Mouse (Mus musculus): ENCODE results near the gene Mobp.

The Mobp gene

DNA sequence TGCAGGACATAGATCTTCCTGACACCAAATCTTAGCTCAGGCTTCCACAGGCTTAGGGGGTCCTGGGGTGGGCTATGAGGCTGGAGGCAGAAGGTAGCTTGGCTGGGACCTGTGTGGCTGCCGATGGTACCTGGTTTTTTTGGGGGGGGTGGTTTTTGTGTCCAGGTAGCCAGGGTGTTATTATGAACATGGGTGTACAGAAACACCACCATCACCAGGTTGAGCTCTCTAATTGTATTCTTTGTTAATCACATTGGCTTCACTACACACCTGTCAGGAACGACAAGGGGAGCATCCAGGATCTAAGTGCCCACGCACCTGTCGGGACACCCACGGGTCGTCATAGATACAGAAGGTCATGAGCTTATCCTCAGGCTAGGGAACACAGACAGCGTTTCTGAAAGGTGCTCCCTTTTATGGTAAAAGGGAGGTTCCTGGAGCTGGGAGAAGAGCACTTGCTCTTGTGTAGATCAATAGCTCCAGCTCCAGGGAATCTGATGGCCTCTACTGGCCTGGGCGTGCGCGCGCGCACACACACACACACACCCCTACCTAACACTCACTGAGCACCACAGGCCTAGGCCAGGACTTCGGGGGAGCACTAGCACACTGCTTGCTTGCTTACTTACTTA, 14.9 kb upstream of the Mobp start:
- DNase-seq (ENCODE audit: low read depth, low spot score): no peak

GRCm38 (mm10) chr9:120135454-120135853, 14.1 kb upstream of the Mobp start:
- DNase-seq (ENCODE audit: low read depth, low spot score): no peak

DNA sequence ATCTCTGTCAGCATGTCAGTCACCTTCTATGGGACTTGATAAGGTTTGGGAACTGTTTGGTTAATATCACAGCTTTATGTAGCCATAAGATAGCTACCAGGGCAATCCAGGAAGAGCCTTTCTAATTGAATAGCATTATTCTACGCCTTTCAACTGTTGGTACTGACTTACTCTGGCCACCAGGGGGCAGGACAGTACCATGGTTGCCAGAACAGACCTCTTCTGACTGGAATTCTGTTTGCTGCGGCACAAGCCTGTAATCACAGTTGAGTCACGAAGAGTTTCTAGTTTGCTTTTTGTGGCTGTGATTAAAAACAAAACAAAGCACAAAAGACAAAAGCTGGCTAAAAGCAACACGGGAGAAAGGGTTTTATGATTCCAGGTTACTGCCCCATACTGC, 8.9 kb upstream of the Mobp start:
- DNase-seq (ENCODE audit: low read depth, low spot score): peak; percentile 56

DNA sequence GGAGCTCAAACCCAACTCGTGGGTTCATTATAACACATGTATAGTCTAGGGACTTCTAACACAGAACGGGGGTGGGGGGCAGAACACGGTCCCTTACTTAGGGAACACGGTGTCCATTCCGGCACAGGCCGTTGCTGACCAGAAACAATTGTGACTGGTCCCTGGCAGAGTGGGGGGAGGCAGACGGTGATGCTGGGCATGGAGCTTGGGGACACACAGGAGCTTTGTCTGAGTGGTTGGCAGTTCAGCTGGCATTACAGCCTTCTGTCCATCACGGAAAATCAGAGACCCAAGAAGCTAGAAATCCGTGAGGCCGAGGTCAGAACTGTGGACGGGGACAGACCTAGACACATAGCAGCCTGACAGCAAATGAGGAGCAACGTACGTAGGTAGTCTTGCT, 5.0 kb upstream of the Mobp start:
- no peak for DNase-seq (ENCODE audit: low read depth, low spot score)

- DNase-seq (ENCODE audit: low read depth, low spot score): no peak
Measured at GRCm38 (mm10) chr9:120151152-120151551, 1.6 kb downstream of the Mobp start.

- no peak for DNase-seq (ENCODE audit: low read depth, low spot score)
Measured at GRCm38 (mm10) chr9:120151906-120152399, 2.4 kb downstream of the Mobp start.

DNA sequence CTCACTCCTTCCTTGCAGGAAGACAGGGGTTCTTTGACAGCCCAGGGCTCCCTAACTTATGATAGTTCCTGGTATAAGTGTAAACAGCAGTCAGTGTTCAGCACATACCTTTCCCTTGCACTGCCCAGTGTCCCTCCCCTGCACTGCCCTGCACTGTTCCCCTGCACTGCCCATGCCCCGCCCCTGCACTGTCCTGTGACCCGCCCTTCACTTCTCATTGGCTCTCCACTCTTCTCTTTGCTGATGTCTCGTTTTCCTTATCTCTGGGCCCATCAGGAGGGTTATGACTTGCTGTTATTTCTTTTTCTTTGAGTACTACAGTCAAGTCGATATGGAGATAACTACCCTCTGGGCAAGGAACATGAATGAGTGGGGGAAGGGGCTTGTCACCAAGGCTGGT, 8.5 kb downstream of the Mobp start:
- no peak for DNase-seq (ENCODE audit: low read depth, low spot score)

GRCm38 (mm10) chr9:120163862-120164261, 14.4 kb downstream of the Mobp start:
- no peak for DNase-seq (ENCODE audit: low read depth, low spot score)

DNA sequence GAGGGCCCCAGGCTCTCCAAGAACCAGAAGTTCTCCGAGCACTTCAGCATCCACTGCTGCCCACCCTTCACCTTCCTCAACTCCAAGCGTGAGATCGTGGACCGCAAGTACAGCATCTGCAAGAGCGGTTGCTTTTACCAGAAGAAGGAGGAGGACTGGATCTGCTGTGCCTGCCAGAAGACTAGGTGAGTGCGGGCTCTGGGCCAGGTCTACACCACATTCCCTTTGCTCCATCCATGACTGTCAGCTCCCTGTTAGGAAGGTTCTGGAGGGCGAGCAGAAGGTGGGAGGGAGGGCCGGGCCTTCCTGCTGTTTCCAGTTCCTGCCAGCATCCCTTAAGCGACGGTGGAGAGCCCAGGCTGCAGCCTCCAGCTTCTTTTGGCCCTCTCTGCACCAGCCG, 18.3 kb downstream of the Mobp start:
- no peak for DNase-seq (ENCODE audit: low read depth, low spot score)

GRCm38 (mm10) chr9:120171295-120171694, 21.8 kb downstream of the Mobp start:
- no peak for DNase-seq (ENCODE audit: low read depth, low spot score)

DNA sequence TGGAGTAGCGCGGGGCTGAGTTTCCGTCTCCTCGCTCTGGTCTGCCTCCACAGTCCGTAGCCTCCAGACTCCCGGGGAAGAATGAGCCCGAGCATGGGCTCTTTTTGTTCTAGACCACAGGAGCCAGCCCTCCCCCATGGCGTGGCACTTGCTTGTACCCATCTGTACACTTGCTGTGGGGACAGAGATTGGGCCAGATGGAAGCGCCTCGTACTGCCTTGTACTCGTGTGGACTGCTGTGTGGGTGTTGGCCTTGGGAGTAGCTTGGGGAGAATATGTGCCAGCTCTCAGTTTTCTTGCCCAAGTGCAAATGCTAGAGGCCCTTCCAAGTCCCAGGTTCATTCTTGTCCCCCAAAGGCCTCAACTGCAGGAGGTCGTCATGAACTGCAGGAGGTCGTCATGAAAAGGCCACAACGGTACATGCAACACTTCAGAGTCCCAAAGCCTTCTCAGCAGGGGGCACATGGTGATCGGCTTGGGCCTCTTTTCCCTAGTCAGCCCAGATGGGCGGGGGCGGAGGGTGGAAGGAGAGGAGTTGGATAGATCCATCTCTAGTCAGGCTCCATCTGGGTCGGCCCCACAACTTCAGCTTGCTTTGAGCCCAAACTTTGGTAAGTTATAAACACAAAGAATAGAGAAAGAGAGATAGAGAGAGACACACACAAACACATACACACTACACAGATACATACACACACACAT, 25.1 kb downstream of the Mobp start:
- DNase-seq (ENCODE audit: low read depth, low spot score): no peak

- no peak for DNase-seq (ENCODE audit: low read depth, low spot score)
Measured at GRCm38 (mm10) chr9:120178813-120179212, 29.3 kb downstream of the Mobp start.

DNA sequence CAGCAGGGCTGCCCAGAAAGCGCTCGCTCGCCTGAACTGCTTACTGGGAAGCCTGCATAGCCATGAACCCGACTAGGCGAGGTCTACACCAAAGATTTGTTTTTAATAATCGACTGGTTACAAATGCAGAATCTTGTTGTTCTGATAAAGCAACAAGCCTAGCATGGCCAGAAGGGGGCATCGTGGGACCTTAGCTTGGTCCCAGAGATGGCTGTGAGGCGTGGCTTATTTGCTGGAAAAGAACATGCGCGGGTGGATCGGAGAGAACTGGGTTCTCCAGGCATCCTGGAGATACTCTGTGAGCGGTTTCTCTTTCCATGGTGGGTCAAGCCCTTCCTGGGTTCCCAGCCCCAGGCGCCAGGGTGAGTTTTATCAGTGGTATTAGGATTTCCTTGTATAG, 35.0 kb downstream of the Mobp start:
- no peak for DNase-seq (ENCODE audit: low read depth, low spot score)

DNA sequence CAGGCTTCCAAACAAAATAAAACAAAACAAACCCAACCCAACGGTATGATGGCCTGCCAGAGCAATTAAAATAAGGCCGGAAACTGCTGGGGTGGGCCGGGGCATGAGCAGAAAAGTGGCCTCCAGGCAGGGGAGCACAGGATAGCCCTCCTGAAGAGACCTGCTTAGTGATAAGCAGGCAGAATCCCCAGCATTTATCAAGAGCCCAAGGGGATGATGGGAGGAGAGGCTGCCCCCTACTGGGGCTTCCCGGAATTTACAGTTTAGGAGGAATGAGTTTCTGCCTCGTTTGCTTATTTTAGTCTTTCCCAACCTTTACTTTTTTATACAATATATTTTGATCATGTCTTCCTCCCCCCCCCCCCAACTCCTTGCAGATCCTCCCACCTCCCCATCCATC, 37.3 kb downstream of the Mobp start:
- no peak for DNase-seq (ENCODE audit: low read depth, low spot score)

DNA sequence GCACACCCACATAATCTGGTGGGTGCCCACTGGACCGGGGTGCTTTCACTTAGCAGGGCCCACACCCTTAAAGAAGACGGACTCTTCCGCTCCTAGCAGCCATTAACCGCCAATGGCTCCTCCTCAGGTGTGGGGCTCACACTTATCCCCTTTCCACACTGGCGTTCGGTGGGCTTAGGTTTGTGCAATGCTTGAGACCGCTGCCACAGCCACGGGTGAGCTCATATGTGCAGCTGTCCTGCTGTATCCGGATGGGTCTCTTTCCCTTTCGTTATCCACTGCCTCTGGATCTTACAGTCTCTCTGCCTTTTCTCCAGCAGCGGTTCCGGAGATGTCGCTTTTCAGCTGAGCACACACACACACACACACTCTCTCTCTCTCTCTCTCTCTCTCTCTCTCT, 41.4 kb downstream of the Mobp start:
- no peak for DNase-seq (ENCODE audit: low read depth, low spot score)

DNA sequence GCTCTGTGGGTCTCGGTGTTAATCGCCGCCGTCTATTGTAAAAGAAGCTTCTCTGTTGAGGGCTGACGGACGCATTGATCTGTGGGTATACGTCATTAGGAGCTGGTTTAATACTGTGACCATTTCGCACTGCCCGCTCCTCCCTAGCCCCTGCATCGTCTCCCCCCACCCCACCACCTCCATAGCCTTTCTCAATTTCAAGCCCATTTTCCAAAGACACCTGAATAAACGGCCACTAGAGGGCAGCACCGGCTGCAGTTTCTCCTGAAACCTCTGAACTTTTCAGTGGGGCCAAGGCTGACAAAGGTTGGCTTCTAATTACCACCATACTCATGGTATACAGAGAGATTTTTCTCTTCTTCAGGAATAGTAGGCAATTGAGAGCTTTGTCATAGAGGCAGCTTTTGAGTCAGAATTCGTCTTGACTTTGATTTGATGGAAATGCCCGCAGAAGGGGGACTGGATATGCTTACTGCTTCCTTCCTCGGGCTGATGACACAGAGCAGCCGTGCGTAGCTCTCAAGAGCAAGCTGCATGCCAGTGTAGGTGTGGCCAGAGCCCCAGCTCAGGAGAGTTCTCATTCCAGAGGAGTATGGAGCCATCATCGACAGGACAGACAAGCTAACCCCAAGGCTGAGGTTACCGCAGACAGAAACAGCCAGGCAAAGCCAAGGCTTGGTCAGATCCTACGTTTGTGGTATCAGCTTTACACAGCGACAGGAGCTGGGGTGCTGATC, 42.0 kb downstream of the Mobp start:
- peak; percentile 77 for DNase-seq (ENCODE audit: low read depth, low spot score)

DNA sequence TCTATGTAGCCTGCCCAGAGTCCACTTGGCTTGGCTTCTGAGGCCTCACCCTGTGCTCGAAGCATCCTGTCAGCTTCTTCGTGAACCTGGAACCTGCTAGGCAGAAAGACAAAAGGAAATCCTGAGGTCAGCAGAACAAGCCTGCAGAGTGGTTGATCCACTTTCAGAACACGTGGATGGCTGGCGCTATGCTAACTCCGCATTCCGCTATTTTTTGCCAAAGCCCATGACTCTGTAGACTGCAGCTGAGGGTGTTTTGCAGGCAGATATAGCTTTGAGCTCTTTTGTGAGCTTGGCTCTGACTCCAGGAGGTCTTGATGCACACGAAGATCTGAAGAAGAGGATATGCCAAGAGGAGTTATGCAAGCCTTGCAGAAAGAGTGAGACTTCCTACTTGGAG, 43.2 kb downstream of the Mobp start:
- DNase-seq (ENCODE audit: low read depth, low spot score): no peak

- DNase-seq (ENCODE audit: low read depth, low spot score): no peak
Measured at GRCm38 (mm10) chr9:120200873-120201272, 51.4 kb downstream of the Mobp start.

- no peak for DNase-seq (ENCODE audit: low read depth, low spot score)
Measured at GRCm38 (mm10) chr9:120201743-120202142, 52.2 kb downstream of the Mobp start.

DNA sequence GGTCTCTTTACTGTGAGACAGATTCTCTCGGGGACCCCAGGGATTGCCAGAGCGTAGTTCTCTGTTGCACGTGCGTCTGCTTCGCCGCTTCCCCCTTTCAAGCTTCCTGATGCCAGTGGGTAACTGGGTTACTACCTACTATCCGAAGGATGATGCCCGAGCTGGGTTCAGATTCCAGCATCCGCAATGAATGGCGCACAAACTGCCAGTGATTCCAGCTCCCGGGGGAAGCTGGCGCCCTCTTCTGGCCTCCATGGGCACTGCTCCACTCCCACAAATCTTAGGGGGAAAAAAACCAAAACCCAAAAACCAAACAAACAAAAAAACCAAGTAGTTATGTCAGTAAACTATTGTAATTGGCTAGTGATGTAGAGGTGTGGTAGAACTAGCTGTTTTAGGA, 53.2 kb downstream of the Mobp start:
- no peak for DNase-seq (ENCODE audit: low read depth, low spot score)

GRCm38 (mm10) chr9:120203936-120204335, 54.4 kb downstream of the Mobp start:
- DNase-seq (ENCODE audit: low read depth, low spot score): no peak

- DNase-seq (ENCODE audit: low read depth, low spot score): no peak
Measured at GRCm38 (mm10) chr9:120206897-120207296, 57.4 kb downstream of the Mobp start.

- DNase-seq (ENCODE audit: low read depth, low spot score): no peak
Measured at GRCm38 (mm10) chr9:120210068-120210467, 60.6 kb downstream of the Mobp start.
